Mouse (Mus musculus) neural tube, embryonic 15.5 days (tissue): ENCODE measurements around the gene Aplp2. TPM values are rescaled to one million over a fixed set of nuclear protein-coding genes. Genes with fewer than 3 reads are reported as not detected.
"Not testable (repeated sequence)": the region's sequence is repeated elsewhere in the genome, so short reads cannot be mapped to it uniquely, and the experiment has no call there.

Source experiments
- ATAC-seq: fragments of 200-750 bp; cut with Nextera tagmentation; 2 replicates; pipeline ENCODE4 v1.8.0; 2017; ENCODE audit warnings: mild to moderate bottlenecking, moderate TSS enrichment, moderate library complexity; ENCODE audit not compliant: low FRiP score
- H3K27ac ChIP-seq: fragments of 300-500 bp; sonication (generic); replicated peaks from 2 replicates; pipeline ENCODE4 v1.5.1; 2015; ENCODE audit warnings: mild to moderate bottlenecking, inconsistent platforms
- H3K27me3 ChIP-seq: fragments of 300-500 bp; sonication (generic); replicated peaks from 2 replicates; pipeline ENCODE4 v1.6.1; 2015; ENCODE audit warnings: inconsistent platforms
- H3K36me3 ChIP-seq: fragments of 300-500 bp; sonication (generic); 2 replicates; pipeline ENCODE4 v1.6.1; 2015; ENCODE audit warnings: inconsistent platforms
- H3K4me1 ChIP-seq: fragments of 300-500 bp; sonication (generic); 2 replicates; pipeline ENCODE4 v1.6.1; 2015; ENCODE audit warnings: inconsistent platforms
- H3K4me2 ChIP-seq: fragments of 300-500 bp; sonication (generic); 2 replicates; pipeline ENCODE4 v1.6.1; 2015; ENCODE audit warnings: inconsistent platforms, mild to moderate bottlenecking, moderate library complexity
- H3K4me3 ChIP-seq: fragments of 300-500 bp; sonication (generic); replicated peaks from 2 replicates; pipeline ENCODE4 v1.5.1; 2015; ENCODE audit warnings: mild to moderate bottlenecking, inconsistent platforms
- H3K9ac ChIP-seq: fragments of 300-500 bp; sonication (generic); replicated peaks from 2 replicates; pipeline ENCODE4 v1.6.1; 2015; ENCODE audit warnings: mild to moderate bottlenecking, inconsistent platforms
- H3K9me3 ChIP-seq: fragments of 300-500 bp; sonication (generic); replicated peaks from 2 replicates; pipeline ENCODE4 v1.6.1; 2016; ENCODE audit warnings: inconsistent platforms
- WGBS: fragments of 180-500 bp; shearing (Covaris S2); methylation state at CpG from one replicate; pipeline ENCODE4 v1.1.7; 2015; ENCODE audit warnings: mixed read lengths; 5-methylcytosine and 5-hydroxymethylcytosine counted together
- polyA plus RNA-seq: library from polyadenylated mRNA; unstranded; fragments of >200 nt; fragmentation: Nextera tagmentation; extraction: Ambion mirVana; gene quantifications from 2 replicates; pipeline ENCODE4 v1.2.1, GENCODE M21; 2015

Gene Aplp2
- polyA plus RNA-seq, 1 experiment from 2014 or later, result 450 TPM

- Histone ChIP-seq H3K9me3 (no peaks in the 10 kb centered on the region), H3K36me3 (peaks cover 12% of the 10 kb centered on the region), H3K4me1 (peaks cover 29% of the 10 kb centered on the region), H3K4me2 (no peak overlapping the region), H3K4me3 (no peak overlapping the region), H3K27ac (no peak overlapping the region), H3K9ac (no peak overlapping the region), H3K27me3 (no peaks in the 10 kb centered on the region)
- WGBS, result 90% methylated on average over 6 of the region's 6 CpGs
- no peak for ATAC-seq
These were observed 36.3 kb downstream of the Aplp2 start for GRCm38 (mm10) chr9:31175346-31175745.

DNA sequence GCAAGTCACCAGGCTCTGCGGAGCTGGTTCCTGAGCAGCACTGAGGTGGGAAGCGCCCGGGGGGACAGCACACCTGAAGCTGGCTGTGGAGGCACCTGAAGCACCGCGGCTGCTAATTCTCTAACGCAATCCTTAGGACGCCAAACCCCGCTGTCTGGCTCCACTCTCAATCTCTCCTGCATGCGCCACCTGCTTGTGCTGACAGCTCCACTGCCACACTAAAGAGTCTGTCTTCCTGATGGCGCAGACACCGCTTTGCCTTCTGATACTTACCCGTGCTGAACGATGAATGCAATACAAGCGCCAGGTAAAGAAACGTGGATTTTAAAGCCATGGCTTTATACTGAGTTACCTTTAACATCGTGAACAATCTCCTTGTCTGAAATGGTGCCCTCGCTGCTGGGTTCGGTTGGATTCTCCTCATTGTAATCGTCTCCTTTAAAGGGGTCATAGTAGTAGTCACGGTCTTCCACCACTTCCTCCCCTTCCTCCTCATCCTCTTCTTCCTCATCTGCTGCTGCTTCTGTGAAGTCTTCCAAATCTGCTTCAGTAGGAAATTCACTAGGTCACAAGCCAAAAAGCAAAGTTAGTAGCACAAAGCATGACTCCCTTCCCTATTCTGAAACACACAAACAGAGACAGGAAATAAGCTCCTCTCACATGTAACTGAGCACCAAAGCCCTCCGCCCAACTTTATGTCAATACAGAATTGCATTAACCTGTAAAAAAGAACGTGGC, 43.1 kb downstream of the Aplp2 start:
- Histone ChIP-seq H3K36me3 (peaks cover 61% of the 10 kb centered on the region), H3K9ac (no peak overlapping the region)
- 95% methylated on average over 22 of the region's 22 CpGs for WGBS

DNA sequence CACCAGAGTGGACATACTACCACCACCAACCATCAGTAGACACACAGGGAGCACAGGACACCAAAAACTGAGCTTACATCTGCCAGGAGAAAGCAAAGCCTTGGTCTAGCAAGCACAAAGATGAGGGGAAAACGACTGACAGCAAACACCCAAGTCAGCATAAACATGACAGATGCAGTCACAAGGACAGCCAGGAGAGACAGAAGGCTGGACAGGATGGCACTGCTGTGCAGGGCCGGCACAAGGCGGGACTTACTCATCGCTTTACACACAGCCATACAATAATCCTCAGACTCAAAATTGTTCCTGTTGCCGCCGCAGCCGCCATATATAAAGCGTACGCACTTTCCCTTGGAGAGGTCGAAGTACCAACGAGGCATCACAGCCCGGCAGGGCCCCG, 44.3 kb downstream of the Aplp2 start:
- Histone ChIP-seq H3K4me3 (no peak overlapping the region), H3K27me3 (no peaks in the 10 kb centered on the region), H3K4me2 (no peak overlapping the region), H3K4me1 (no peaks in the 10 kb centered on the region), H3K9me3 (no peaks in the 10 kb centered on the region), H3K9ac (no peak overlapping the region), H3K36me3 (peaks cover 69% of the 10 kb centered on the region), H3K27ac (no peak overlapping the region)
- WGBS, result 90% methylated on average over 13 of the region's 13 CpGs
- no peak for ATAC-seq

More for the DNA sequence above, 43.1 kb downstream of the Aplp2 start:
- H3K27ac ChIP-seq, result no peak overlapping the region
- ATAC-seq, result no peak
- H3K27me3 ChIP-seq, result no peaks in the 10 kb centered on the region
- no peaks in the 10 kb centered on the region for H3K4me1 ChIP-seq
- H3K4me3 ChIP-seq, result no peak overlapping the region
- H3K4me2 ChIP-seq, result no peak overlapping the region
- no peaks in the 10 kb centered on the region for H3K9me3 ChIP-seq

GRCm38 (mm10) chr9:31165505-31165904, 46.1 kb downstream of the Aplp2 start:
- peaks cover 79% of the 10 kb centered on the region for H3K36me3 ChIP-seq

DNA sequence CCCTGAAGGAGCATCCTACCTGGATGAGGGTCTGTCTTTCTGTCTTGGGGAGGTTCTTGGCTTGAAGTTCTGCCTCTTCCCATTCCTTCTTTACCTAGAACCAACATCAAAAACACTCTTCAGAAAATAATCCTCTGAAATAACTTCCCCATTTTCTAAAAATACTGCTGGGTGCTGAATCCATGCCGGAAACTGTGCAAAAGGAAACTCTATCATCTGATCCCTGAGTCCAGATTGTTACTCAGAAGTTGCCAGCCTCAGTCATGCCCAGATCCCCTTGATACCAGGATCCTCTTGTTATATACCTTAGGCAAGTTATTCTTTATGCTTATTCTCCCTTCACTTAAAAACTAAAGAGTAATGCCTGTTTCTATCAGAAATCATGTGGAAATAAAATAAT, 48.3 kb downstream of the Aplp2 start:
- no peak for ATAC-seq
- Histone ChIP-seq H3K9me3 (no peaks in the 10 kb centered on the region), H3K4me3 (no peak overlapping the region), H3K9ac (no peak overlapping the region), H3K27me3 (no peaks in the 10 kb centered on the region), H3K4me1 (no peaks in the 10 kb centered on the region), H3K36me3 (peaks cover 85% of the 10 kb centered on the region), H3K27ac (no peak overlapping the region), H3K4me2 (no peak overlapping the region)
- 97% methylated on average over 1 of the region's 1 CpGs for WGBS

More at GRCm38 (mm10) chr9:31165505-31165904, 46.1 kb downstream of the Aplp2 start:
- H3K4me3 ChIP-seq, H3K9ac ChIP-seq, H3K9me3 ChIP-seq, H3K4me2 ChIP-seq, ATAC-seq, H3K27ac ChIP-seq, H3K27me3 ChIP-seq, H3K4me1 ChIP-seq: not testable (repeated sequence)
- 88% methylated on average over 3 of the region's 3 CpGs for WGBS

DNA sequence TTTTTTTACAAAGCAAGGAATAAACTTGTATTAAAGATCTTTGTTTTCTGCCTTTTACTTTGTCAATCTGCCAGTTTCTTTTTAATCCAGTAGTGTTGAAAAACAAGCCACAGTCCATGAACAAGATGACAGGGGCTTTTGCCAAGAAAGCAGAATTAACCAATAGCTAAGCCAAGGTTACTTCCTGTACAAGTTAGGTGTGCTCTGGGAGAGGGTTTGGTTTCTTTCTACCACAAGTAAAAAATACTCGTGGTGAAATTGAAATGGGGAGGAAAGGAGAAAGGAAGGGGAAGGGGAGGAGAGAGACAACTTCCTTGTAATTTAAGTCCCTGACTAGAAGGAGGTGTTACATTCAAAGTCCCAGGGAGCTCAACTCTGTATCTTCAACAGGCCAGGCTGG, 48.7 kb downstream of the Aplp2 start:
- H3K36me3 ChIP-seq, result peaks cover 85% of the 10 kb centered on the region
- no peak overlapping the region for H3K4me2 ChIP-seq
- no peak for ATAC-seq
- 85% methylated on average over 1 of the region's 1 CpGs for WGBS
- no peaks in the 10 kb centered on the region for H3K9me3 ChIP-seq
- H3K4me1 ChIP-seq, result no peaks in the 10 kb centered on the region
- no peak overlapping the region for H3K4me3 ChIP-seq
- no peak overlapping the region for H3K9ac ChIP-seq
- H3K27me3 ChIP-seq, result no peaks in the 10 kb centered on the region
- H3K27ac ChIP-seq, result no peak overlapping the region

DNA sequence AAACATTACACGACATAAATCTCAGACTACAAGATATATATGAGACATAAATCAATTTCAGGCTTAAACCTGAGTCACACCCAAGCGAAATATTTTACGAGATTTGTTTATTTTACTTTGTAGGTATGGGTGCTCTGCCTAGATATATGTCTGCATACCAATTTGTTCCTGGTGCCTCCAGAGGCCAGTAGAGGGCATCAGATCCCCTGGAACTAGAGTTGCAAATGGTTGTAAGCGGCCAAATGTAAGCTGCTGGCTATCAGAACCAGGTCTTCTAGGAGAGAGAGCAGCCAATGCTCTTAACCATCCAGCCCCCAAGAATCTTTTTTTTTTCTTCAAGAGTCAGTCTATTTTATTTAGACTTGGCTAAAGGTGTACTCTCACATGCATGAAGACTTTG, 51.7 kb downstream of the Aplp2 start:
- no peaks in the 10 kb centered on the region for H3K9me3 ChIP-seq
- H3K36me3 ChIP-seq, result peaks cover 90% of the 10 kb centered on the region
- no peak for ATAC-seq
- no peaks in the 10 kb centered on the region for H3K4me1 ChIP-seq
- no peak overlapping the region for H3K4me3 ChIP-seq
- no peaks in the 10 kb centered on the region for H3K27me3 ChIP-seq
- WGBS, result 84% methylated on average over 4 of the region's 4 CpGs
- no peak overlapping the region for H3K9ac ChIP-seq
- H3K27ac ChIP-seq, result no peak overlapping the region
- no peak overlapping the region for H3K4me2 ChIP-seq

DNA sequence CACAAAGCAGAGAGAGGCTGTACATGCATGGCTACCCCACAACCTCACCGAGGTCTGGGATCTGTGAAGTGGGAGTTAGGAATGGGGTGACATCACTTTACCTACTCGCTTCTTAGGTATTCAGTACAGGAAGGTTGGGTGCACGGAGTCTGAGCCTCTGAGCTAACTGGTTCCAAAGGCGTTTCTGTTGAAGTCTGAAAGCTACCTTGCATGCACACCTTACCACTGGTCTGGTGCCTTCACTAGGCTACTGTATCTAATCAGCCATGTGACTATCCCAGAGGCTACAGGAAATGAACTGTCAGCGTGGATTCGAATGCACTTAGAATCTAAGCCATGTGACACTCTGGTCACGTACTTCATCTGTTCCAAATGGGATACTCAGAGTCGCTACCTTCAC, 55.0 kb downstream of the Aplp2 start:
- H3K4me3 ChIP-seq, result no peak overlapping the region
- no peaks in the 10 kb centered on the region for H3K27me3 ChIP-seq
- 93% methylated on average over 8 of the region's 8 CpGs for WGBS
- no peak overlapping the region for H3K4me2 ChIP-seq
- no peak for ATAC-seq
- H3K9ac ChIP-seq, result no peak overlapping the region
- no peaks in the 10 kb centered on the region for H3K9me3 ChIP-seq
- H3K36me3 ChIP-seq, result peaks cover 93% of the 10 kb centered on the region
- H3K4me1 ChIP-seq, result no peaks in the 10 kb centered on the region
- no peak overlapping the region for H3K27ac ChIP-seq

- Histone ChIP-seq H3K4me2 (no peak overlapping the region), H3K9me3 (no peaks in the 10 kb centered on the region), H3K27ac (no peak overlapping the region), H3K4me3 (no peak overlapping the region), H3K27me3 (no peaks in the 10 kb centered on the region), H3K4me1 (no peaks in the 10 kb centered on the region), H3K36me3 (peaks cover 72% of the 10 kb centered on the region), H3K9ac (no peak overlapping the region)
- ATAC-seq, result no peak
- WGBS, result 82% methylated on average over 2 of the region's 2 CpGs
These were observed 60.6 kb downstream of the Aplp2 start for GRCm38 (mm10) chr9:31151050-31151449.

- Histone ChIP-seq H3K27me3 (no peaks in the 10 kb centered on the region), H3K27ac (no peak overlapping the region), H3K36me3 (peaks cover 48% of the 10 kb centered on the region), H3K9me3 (no peaks in the 10 kb centered on the region), H3K4me3 (no peak overlapping the region), H3K4me1 (no peaks in the 10 kb centered on the region), H3K9ac (no peak overlapping the region), H3K4me2 (no peak overlapping the region)
- ATAC-seq, result no peak
- WGBS, result 49% methylated on average over 7 of the region's 7 CpGs
These were observed 63.5 kb downstream of the Aplp2 start for GRCm38 (mm10) chr9:31148135-31148534.

DNA sequence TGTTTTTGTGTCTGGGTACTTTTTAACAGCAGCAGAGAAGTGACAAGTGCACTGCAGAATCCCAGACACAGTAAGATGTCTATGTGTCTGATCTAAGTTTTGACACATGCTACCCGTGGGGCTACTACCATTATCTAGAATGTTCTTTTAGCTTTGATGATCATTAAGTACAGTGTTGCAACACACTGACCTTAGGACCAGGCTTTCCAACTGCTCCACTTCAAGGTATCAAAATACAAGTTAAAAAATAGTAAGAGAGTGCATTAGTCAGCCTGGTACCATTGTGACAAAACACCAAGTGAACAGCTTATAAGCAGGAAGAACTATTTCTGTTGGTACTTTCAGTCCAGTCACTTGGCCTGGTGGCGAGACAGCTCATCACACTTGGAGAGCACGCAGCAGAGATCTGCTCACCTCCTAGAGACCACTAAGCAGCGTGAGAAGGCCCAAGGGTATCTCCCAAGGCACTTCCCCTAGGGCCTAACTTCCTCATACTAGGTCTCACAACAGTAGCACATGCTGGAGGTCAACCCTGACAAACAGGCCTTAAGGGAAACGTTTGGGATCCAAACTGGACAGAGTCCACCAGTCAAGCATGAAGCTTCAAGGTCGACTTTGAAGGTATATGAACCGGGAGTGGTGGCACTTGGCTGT, 66.2 kb downstream of the Aplp2 start:
- Histone ChIP-seq H3K27me3 (no peaks in the 10 kb centered on the region), H3K4me3 (no peak overlapping the region), H3K9ac (no peak overlapping the region), H3K4me2 (no peak overlapping the region), H3K36me3 (peaks cover 29% of the 10 kb centered on the region), H3K9me3 (no peaks in the 10 kb centered on the region), H3K27ac (no peak overlapping the region), H3K4me1 (no peaks in the 10 kb centered on the region)
- no peak for ATAC-seq
- WGBS, result 86% methylated on average over 7 of the region's 7 CpGs

GRCm38 (mm10) chr9:31142924-31143323, 68.7 kb downstream of the Aplp2 start:
- Histone ChIP-seq H3K4me3 (no peak overlapping the region), H3K4me1 (no peaks in the 10 kb centered on the region), H3K27me3 (no peaks in the 10 kb centered on the region), H3K9me3 (no peaks in the 10 kb centered on the region), H3K27ac (no peak overlapping the region), H3K4me2 (no peak overlapping the region), H3K9ac (no peak overlapping the region), H3K36me3 (peaks cover 6% of the 10 kb centered on the region; the same call in 1 of the 2 replicates)
- 71% methylated on average over 1 of the region's 1 CpGs for WGBS
- ATAC-seq, result no peak
